ENCODE assay signal across 2 mouse cellular contexts in the genomic region with DNA sequence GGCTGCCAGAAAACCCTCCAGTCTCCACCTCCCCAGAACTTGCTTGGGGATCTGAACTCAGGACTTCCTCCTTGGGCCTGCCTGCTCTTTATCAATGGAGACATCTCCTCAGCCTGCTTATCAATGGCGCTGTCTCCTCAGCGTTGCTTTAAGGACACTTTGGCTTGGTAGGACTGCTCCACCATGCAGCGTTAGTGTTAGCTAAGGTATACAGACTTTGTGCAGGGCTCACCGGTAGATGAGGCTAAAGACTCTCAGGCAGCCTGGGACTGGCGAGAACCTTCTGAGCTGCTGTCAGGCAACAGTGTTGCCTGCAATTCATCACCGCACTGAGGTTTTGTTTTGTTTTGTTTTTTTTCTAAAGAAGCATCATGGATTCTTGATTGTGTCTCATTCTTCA.
TF ChIP-seq lines count a peak whose summit lies in the region.

No protein-coding gene starts in this region.

TF ChIP-seq in C2C12, 6 proteins besides CTCF, POLR2A, EP300 and RAD21 (continued from another document):
- TF ChIP-seq USF1 (IDR thresholded peaks at IDR 0.05; ENCODE audit: low read depth): no peak
TF ChIP-seq in C2C12: peak in this region for 0.

TF ChIP-seq in myocyte, 11 proteins besides CTCF, POLR2A, EP300 and RAD21 (continued from another document):
- no peak for TF ChIP-seq MAX (IDR thresholded peaks at IDR 0.05; ENCODE audit: low read depth)
- TF ChIP-seq TCF3 (IDR thresholded peaks at IDR 0.05; ENCODE audit: insufficient read length, low read depth): no peak
- no peak for TF ChIP-seq SRF (IDR thresholded peaks at IDR 0.05; ENCODE audit: control insufficient read depth, insufficient read length, low read depth)
- no peak for TF ChIP-seq MYOD1 (IDR thresholded peaks at IDR 0.05; ENCODE audit: control insufficient read depth in 1 of 3, insufficient read length in 2 of 3, low read depth in 2 of 3)
- no peak for TF ChIP-seq E2F4 (IDR thresholded peaks at IDR 0.05; ENCODE audit: insufficient read depth)
- TF ChIP-seq MYOG (IDR thresholded peaks at IDR 0.05; ENCODE audit: control insufficient read depth in 1 of 3, insufficient read depth in 1 of 3, insufficient read length in 2 of 3, low read depth in 2 of 3): no peak
